Mouse (Mus musculus) ovary, postnatal 36 days (tissue): ENCODE results near the gene Pold4.

Experiments
- DNase-seq: peaks from one replicate; pipeline ENCODE4 v3.0.0; 2022; ENCODE audit warnings: low spot score, mixed read lengths

Gene Pold4

GRCm38 (mm10) chr19:4231253-4232185, at the start of gene Pold4:
Gene Pold4 (plus strand): TSS chr19:4231899.
- peak; percentile 93 for DNase-seq

DNA sequence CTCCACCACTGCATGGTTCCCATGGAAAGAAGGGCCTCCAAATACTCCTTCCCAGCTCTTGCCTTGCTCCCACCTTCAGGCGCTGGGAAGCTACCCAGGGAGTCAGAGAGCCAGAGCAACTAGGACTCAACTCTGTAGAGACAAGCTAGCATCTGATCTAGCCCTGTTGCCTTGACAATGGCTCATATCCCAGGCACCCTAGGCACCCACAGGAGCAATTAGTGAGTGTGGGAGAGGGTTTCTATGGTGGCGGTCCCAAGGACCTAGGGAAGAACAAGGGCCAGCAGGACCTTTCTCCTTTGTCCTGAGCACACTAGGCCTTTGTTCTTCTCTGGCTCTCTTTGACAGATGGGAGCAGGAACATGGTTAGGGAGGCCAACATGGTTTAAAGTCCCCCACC, 48.0 kb upstream of the Pold4 start:
- no peak for DNase-seq

- no peak for DNase-seq
These were observed 46.4 kb upstream of the Pold4 start for GRCm38 (mm10) chr19:4184976-4185975.

- DNase-seq = no peak
These were observed 44.4 kb upstream of the Pold4 start for GRCm38 (mm10) chr19:4187303-4187702.

GRCm38 (mm10) chr19:4189051-4189620, 42.6 kb upstream of the Pold4 start:
- DNase-seq = no peak

GRCm38 (mm10) chr19:4190831-4191334, 40.8 kb upstream of the Pold4 start, which contains the start of gene Tbc1d10c:
Gene Tbc1d10c (minus strand): TSS chr19:4191284.
- no peak for DNase-seq

DNA sequence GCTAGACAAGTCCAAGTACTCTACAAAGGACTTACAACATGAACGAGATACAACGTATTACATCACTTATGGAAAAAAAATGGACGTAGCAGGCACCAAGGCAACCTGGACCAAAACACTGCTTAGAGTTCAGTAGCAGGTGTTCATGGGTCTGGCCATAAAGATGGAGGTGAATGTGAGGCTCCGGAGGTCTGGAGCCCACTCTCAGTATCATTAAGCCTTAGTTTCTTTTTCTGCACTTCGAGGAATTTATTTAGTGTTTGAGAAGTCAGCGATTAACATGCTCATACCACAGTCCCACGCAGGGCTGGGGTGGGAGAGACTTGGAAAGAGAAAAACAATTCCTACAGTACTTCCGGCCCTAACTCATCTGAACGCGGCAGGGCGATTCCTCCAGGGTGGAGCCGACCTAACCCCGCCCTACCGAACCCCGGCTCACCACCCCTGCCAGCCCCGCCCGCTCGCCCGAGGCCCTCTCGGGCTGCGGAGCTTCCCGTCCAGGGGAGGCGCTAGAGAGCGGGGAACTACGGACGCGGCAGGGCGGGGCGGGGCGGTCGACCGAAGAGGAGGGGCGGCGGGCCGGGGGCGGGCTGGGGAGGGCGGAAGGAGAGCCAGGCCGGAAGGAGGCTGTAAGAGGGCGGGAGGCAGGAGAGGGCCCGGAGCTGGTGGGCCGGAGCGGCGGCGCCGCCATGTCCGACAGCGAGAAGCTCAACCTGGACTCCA, 40.0 kb upstream of the Pold4 start, which contains the start of gene Ppp1ca:
Gene Ppp1ca (plus strand): TSS at position 538 of the 723 bp plus-strand sequence.
- DNase-seq = peak; percentile 98

DNA sequence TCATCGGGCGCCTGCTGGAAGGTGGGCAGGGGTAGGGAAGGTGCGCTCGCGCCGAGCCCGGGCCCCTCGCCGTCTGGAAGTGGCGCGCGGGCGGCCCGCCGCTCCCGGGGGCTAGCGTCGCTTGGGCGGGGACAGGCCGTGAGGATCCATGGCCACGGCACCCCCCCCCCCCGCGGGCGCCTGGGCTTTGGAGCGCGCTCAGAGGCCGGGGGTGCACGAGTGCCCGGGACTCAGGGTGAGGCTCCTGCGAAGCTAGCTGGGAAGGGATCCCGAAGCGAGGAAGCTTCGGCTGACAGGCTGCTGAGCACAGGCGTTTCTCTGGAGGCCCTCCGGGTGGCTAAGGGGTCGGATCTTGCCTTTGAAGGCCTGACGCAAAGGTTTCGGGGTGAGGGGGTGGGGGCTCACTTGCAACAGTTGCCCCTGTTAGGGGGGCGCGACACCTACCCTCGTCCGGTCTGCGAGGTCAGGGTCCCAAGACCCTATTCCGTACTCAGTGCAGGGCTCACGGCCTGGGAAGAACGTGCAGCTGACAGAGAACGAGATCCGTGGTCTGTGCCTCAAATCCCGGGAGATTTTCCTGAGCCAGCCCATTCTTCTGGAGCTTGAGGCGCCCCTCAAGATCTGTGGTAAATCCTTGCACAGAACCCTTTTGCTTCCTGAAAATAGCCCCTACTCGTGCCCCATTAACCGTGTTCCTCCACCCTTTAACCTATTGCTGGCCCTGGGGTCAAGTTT, 39.3 kb upstream of the Pold4 start:
- DNase-seq = no peak

GRCm38 (mm10) chr19:4193129-4193528, 38.6 kb upstream of the Pold4 start:
- DNase-seq = no peak

DNA sequence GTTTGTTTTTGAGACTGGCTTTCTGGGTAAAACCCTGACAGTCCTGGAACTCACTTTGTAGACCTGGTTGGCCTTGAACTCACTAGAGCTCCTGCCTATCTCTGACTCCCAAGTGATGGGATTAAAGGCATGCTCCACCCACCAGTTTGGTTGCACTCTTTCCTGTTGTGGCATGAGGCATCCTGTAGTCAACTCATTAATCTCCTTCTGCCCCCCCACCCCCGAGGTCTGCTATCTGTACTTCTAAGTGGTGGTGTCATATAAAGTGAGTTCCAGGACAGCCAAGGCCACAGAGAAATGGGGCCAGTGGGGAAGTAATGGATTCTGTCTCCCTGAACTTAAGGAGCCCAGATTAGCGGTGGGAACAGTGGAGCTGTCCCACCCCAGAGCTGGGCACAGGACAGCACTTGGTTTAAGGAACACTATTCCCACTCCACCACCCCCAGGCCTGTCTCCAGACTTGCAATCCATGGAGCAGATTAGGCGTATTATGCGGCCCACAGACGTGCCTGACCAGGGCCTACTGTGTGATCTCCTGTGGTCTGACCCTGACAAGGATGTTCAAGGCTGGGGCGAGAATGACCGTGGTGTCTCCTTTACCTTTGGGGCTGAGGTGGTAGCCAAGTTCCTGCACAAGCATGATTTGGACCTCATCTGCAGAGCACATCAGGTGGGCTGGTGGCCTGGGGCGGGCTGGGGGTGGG, 37.5 kb upstream of the Pold4 start:
- no peak for DNase-seq

- no peak for DNase-seq
These were observed 36.7 kb upstream of the Pold4 start for GRCm38 (mm10) chr19:4194776-4195650.

DNA sequence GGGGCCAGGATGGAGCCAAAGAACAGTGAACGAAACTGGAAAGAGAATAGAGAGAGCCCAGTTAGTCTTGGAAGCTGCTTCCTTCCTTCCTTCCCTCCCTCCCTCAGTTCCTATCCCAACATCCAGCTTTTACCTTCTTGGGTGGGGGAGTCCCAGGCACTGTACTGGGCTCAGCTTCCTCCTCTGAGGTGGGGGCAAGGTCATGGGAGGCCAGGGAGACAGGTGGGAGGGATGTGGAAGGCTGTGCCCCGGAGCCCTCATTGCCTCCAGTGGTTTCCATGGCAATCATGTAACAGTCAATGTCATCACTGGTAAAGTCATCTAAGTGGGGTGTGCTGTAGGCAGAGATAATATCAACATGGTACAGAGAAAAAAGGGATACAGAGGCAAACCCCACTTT, 35.7 kb upstream of the Pold4 start:
- DNase-seq = no peak

DNA sequence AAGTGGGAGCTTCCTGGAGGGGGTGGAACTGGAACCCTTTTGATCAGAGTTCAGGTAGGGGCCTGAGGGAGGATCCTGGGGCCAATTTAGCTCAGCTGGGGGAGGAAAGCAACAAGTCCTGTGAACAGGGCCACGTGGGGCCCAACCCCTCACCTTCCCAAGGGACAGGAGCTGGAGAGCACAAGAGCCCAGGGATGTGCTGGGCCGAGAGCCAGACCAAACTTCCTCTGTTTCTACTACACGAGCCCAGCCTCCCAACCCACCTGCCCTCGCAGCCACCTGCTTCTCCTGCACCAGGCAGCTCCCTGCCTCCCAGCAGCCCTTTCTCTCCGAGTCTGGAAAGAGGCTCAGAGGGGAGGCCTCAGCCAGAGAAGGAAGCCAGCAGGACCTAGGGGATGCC, 35.2 kb upstream of the Pold4 start:
- DNase-seq = no peak

- no peak for DNase-seq
These were observed 34.5 kb upstream of the Pold4 start for GRCm38 (mm10) chr19:4197180-4197579.

DNA sequence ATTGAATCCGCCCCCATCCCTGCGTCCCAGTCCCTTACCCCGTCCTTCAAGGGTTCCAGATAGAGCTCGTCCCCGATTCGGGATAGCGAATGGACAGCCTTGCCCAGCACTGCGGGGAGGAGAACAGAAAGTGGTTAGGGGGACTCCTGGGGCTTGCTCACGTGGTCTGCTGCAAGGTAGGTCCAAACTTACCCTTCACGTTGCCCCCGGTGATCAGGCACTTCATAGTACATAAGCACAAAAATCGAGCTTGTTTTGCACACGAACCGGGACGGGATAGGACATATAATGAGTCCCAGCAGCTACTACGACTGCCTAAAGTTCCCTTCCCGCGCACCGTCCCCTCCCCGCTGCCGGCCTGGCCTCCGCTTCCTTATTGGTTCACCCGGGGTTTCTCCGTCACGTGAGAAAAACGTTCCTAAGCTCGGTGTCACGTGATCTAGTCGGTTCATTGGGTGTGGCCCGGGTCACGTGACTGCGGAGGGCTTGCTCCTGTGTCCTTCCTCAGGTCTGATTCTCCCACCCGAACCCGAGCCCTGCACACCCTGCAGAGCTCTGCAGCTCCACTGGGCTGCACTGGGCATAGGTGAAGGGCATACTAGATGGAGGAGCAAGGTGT, 30.3 kb upstream of the Pold4 start, which contains the start of gene Rad9a:
Gene Rad9a (minus strand): TSS at position 372 of the 619 bp plus-strand sequence.
- peak; percentile 91 for DNase-seq

DNA sequence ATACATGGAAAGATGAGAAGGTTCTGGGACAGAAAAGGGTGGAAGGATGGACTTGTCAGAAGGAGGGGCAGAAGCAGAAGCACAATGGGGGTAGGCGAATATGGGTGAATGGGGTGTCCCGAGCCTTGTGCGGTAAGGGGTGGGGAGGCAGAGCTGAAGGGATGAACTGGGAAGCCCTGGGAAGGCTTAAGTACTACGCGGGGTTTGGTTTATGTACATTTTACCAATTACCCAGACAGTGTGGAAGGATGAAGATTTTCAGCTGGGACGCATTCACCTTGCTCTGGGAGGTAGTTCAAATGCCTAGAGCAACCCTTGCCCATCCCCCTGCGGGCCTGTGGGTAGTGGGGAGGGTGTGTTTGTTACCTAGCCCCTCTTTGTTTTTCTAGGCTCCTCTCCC, 29.6 kb upstream of the Pold4 start:
- DNase-seq = no peak

- DNase-seq = no peak
These were observed 28.6 kb upstream of the Pold4 start for GRCm38 (mm10) chr19:4203148-4203547.
